Mouse (Mus musculus) testis, adult 2 months (tissue): ENCODE measurements at regions not wholly inside any gene's neighbourhood (a gene's known extent, or its start where the extent isn't known, plus 50 kb on each side); places are given as distances from the start of the nearest gene placed in this dataset.
"Not testable (repeated sequence)": the region's sequence is repeated elsewhere in the genome, so short reads cannot be mapped to it uniquely, and the experiment has no call there.

Experiments
- H3K27ac ChIP-seq: fragments of 200-500 bp; 2 replicates; pipeline ENCODE4 v1.5.1; 2012; ENCODE audit warnings: low read depth, low read length; ENCODE audit not compliant: control insufficient read depth, insufficient read depth
- H3K27me3 ChIP-seq: fragments of 200-500 bp; 2 replicates; pipeline ENCODE4 v1.6.1; 2012; ENCODE audit warnings: mild to moderate bottlenecking, low read length, moderate library complexity; ENCODE audit not compliant: control insufficient read depth, insufficient read depth
- H3K36me3 ChIP-seq: fragments of 200-500 bp; 2 replicates; pipeline ENCODE4 v1.6.1; 2012; ENCODE audit warnings: mild to moderate bottlenecking, low read length; ENCODE audit not compliant: control insufficient read depth, insufficient read depth
- H3K4me1 ChIP-seq: fragments of 200-500 bp; 2 replicates; pipeline ENCODE4 v1.6.1; 2012; ENCODE audit warnings: low read length; ENCODE audit not compliant: control insufficient read depth, insufficient read depth
- H3K4me3 ChIP-seq: fragments of 200-500 bp; 2 replicates; pipeline ENCODE4 v1.5.1; 2012; ENCODE audit warnings: low read depth, mild to moderate bottlenecking, low read length, moderate library complexity, mixed read lengths; ENCODE audit not compliant: control insufficient read depth
- CTCF ChIP-seq: fragments of 200-500 bp; IDR thresholded peaks from 2 replicates; pipeline ENCODE4 v1.5.1; 2012; ENCODE audit warnings: low read depth, mild to moderate bottlenecking, inconsistent platforms, low read length, moderate library complexity; ENCODE audit not compliant: control insufficient read depth, insufficient read depth, insufficient replicate concordance
- POLR2A ChIP-seq: fragments of 200-500 bp; IDR thresholded peaks from 2 replicates; pipeline ENCODE4 v1.6.1; 2012; ENCODE audit warnings: low read depth, mild to moderate bottlenecking, inconsistent platforms, low read length, moderate library complexity; ENCODE audit not compliant: control insufficient read depth

DNA sequence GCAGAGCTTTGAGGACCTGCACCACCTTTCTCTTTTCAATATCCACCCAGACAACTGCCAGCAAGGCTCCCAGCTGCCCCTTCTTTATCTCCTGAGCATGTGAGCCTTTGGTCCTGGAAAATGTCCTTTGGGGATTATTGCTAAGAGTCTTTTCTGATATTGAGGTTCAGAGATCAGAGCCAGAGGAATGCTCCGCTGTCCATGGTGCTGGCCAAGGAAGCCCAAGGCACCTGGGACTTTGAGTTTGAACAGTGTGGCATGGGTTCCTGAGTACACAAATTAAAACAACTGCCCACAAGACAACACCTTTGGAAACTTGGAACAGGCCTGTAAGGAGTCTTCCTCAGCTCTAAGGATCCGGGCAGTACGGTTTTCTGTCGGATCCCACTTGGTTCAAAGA is 52.6 kb upstream of the Slc28a3 start:
- no peak overlapping the region for H3K27ac ChIP-seq
- H3K36me3 ChIP-seq = no peaks in the 10 kb centered on the region
- no peak overlapping the region for H3K4me3 ChIP-seq
- no peaks in the 10 kb centered on the region for H3K4me1 ChIP-seq
- no peaks in the 10 kb centered on the region for H3K27me3 ChIP-seq
- no peak for TF ChIP-seq CTCF
- TF ChIP-seq POLR2A = no peak

DNA sequence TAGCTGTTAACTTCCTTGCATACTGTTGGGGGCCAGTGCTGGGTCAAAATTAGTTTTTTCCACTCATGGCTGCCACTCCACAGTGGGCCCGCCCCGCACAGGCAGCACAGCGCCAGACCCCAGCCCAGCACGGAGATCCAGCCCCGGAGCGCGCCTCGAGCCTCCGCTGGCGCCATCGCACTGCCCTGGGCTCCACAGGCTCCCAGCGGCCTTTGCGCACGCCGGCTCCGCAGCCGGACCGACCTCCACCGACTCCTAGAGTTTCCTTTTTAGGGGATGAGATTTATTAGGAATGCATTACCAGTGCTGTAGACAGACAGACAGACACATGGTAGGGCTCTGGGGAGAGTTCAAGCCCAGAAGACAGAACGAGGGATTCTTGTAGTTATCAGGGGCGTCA is 58.0 kb upstream of the Slc28a3 start:
- no peaks in the 10 kb centered on the region for H3K36me3 ChIP-seq
- TF ChIP-seq CTCF (no peak), POLR2A (no peak)
- H3K27me3 ChIP-seq = no peaks in the 10 kb centered on the region
- H3K27ac ChIP-seq = no peak overlapping the region
- peaks cover 4% of the 10 kb centered on the region for H3K4me1 ChIP-seq
- no peak overlapping the region for H3K4me3 ChIP-seq

DNA sequence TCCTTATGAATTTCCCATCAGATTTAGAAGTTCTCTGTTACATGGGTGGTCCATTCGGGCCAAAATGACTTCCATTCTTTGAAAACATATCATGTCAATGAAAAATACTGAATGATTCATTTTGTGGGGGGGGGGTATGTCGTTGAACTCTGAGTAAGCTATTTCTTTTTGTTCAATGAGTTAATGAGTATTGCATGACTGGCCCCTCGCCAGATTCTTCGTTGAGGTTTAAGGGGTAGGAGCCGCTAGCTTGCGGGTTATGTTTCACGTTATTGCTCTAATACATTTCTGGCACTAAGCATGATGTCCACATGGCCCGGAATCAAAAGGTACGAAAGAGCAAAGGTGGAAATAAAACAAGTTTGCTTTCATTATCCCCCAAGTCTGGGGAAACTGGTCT is 59.5 kb upstream of the Slc28a3 start:
- H3K4me3 ChIP-seq = no peak overlapping the region
- peaks cover 4% of the 10 kb centered on the region for H3K4me1 ChIP-seq
- no peak for TF ChIP-seq POLR2A
- no peak for TF ChIP-seq CTCF
- no peaks in the 10 kb centered on the region for H3K27me3 ChIP-seq
- no peak overlapping the region for H3K27ac ChIP-seq
- H3K36me3 ChIP-seq = no peaks in the 10 kb centered on the region

DNA sequence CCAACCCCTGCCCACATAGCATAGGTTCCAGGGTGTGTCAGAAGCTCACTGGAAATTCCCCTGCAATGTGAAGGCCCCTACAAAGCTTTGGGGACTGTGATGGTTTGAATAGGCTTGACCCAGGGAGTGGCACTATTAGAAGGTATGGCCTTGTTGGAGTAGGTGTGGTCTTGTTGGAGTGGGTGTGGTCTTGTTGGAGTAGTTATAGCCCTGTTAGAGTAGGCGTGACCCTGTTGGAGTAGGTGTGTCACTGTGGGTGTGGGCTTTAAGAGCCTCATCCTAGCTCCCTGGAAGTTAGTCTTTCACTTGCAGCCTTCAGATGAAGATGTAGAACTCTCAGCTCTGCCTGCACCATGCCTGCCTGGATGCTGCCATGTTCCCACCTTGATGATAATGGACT is 64.9 kb upstream of the Slc28a3 start:
- not testable (repeated sequence) for H3K27me3 ChIP-seq, H3K4me1 ChIP-seq, H3K36me3 ChIP-seq, H3K27ac ChIP-seq, H3K4me3 ChIP-seq

DNA sequence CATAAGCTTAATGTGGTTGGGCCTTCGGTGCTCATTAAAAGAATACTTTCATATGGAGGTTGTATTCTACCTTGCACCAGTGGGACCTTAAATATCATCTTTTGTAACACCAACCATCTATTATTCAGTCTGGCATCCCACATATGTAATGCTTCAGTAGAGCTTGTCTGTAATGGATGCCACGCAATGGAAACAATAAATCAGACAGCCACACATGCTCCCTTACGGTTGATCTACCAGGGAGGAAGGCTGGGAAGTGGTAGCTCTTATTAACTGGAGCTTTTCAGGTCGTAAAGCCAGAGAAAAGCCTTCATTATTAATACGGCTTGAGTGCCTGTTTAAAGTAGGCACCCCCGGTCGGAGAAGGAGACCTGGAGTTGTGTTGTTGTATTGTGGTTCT is 66.8 kb upstream of the Slc28a3 start:
- TF ChIP-seq POLR2A (no peak), CTCF (no peak)
- Histone ChIP-seq H3K4me1 (no peaks in the 10 kb centered on the region), H3K4me3 (no peak overlapping the region), H3K27me3 (no peaks in the 10 kb centered on the region), H3K27ac (no peak overlapping the region), H3K36me3 (no peaks in the 10 kb centered on the region)

DNA sequence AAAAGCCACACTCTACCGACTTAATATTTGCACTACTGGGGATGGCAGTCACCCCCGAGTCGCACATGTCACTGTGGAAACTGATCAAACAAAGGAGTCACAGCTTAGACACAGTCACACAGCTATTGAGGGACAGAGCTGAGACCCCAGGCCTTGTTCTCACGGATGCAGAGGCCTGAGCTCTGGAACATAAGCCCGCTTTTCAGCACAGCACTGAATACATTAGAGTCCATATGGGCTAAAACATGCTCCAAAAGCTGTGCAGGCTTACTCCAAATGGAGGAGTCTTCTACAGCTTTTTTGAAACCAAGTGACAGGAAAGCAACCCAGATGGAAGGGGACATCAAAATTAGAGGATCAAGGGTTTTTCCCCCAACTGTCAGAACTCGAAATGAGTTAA is 69.0 kb upstream of the Slc28a3 start:
- Histone ChIP-seq H3K4me3 (no peak overlapping the region), H3K4me1 (no peaks in the 10 kb centered on the region), H3K27me3 (no peaks in the 10 kb centered on the region), H3K36me3 (no peaks in the 10 kb centered on the region), H3K27ac (no peak overlapping the region)
- no peak for TF ChIP-seq CTCF
- TF ChIP-seq POLR2A = no peak

DNA sequence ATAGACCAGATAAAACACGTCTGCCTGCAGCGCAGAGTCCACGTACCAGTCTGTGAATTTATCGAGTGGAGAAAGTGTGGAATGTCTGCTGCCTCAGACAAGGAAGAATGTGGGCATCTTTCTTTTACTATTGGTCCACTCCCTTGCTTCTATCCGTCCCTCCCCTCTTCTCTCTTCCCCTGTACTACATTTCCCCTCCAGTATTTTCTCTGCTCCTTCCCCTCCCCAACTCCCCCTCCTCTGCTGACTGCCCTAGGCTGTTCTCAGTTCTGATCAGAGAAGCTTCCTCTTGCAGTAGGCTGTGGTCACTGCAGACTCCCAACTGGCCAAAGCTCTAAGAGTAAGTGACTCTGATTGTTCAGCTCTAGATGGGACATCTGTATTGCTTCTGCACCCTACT is 76.1 kb upstream of the Slc28a3 start:
- no peak overlapping the region for H3K27ac ChIP-seq
- H3K36me3 ChIP-seq = no peaks in the 10 kb centered on the region
- no peak overlapping the region for H3K4me3 ChIP-seq
- no peaks in the 10 kb centered on the region for H3K4me1 ChIP-seq
- no peaks in the 10 kb centered on the region for H3K27me3 ChIP-seq
- TF ChIP-seq CTCF (no peak), POLR2A (no peak)

DNA sequence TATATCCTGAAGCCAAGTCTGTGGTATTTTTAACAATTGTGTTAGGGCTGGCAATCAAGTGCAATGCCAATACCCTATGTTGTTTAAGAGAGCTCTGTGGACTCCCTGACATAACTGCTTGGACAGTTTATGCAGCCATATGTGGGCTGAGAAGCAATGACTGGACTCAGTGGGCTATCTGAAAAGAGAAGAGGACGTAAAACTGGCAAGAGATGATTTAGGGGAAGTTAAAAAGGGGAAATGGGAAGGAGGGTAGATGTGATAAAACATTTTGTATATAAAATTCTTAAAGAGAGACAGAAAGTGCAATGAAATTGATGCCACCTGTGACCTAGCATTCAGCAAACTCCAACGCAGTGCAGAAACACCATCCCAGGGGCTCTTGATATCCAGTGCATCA is 76.9 kb upstream of the Slc28a3 start:
- TF ChIP-seq CTCF = no peak
- no peak for TF ChIP-seq POLR2A
- Histone ChIP-seq H3K4me3 (no peak overlapping the region), H3K27ac (no peak overlapping the region), H3K36me3 (no peaks in the 10 kb centered on the region), H3K4me1 (no peaks in the 10 kb centered on the region), H3K27me3 (no peaks in the 10 kb centered on the region)
